Mouse (Mus musculus) CD8-positive naive resting alpha-beta T cell, adult 2 months (primary cell): ENCODE data around the gene Ctf2.
A peak's percentile ranks its signal among the peaks of the same experiment; 100 is the strongest.
"Not testable (repeated sequence)": the region's sequence is repeated elsewhere in the genome, so short reads cannot be mapped to it uniquely, and the experiment has no call there.

Experiments used
- DNase-seq, 2 experiments: peaks; one replicate each; pipeline ENCODE4 v3.0.0; 2022; ENCODE audit warnings: low read depth in 2 of 2, low spot score in 2 of 2

The Ctf2 gene

DNA sequence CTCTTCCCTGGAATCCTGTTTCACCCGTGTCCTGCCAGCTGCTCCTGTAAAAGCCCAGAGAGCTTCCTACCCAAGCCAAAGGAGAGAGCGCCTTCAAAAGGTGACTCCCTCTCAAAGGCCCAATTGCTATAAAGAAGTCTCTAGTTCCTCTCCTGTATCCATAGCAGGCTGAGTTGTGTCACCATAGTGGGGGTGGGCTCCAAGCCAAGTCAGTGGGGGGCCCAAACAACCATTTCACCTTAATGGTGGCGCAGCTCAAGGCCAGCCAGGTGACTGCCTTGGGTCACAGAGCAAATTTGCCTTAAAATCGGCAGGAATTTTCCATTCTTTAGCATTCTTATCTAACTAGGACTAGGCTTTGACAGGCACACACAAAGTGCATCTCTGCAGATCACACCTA, 17.1 kb downstream of the Ctf2 start:
- no peak for DNase-seq

DNA sequence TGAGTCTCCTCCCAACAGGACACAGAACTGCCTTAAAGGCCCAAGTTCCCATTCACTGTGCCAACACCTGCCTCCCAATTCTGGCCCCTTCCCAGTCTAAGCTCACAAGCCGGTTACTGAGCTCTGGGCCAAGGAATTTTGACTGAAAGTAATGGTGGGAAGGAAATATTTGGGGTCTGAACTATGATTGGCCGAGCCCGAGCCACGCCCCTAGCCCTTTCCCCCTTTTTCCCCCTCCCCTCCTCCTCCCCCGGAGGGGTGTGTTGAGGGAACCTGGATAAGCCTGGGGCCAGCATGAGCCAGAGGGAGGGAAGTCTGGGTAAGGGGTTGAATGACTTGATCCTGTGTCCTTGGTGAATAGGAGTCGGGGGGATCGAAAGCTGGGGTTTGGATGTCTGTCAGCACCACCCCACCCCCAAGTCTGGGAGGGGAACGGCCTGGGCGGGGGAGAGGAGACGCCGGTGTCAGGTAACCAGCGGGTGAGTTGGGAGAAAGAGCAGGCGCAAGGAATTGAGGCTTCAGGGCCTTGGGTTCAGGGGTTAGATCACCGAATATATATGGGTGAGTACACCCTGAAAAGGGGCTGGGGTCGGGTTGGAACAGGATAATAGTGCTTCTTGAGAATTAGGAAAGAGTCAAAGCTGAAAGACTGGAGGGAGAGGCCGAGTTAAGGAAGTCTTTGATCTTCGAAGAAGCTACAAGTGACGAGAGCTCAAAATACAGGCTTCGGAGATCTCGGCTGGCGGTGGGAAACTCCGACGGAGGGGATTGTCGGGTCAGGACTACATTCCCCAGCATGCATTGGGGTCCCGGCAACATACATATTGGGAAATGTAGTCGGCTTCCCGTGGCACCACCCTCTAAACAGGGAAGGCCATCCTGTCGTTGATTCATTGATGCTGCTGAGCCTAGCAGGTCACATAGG, 19.2 kb downstream of the Ctf2 start, which contains the start of gene Ctf1:
TSS of gene Ctf1 (plus strand) at position 276 of the 925 bp plus-strand sequence.
- peak in 1 of 2 experiments; percentile 38 for DNase-seq

GRCm38 (mm10) chr7:127711456-127711855, 20.5 kb downstream of the Ctf2 start:
- no peak for DNase-seq

DNA sequence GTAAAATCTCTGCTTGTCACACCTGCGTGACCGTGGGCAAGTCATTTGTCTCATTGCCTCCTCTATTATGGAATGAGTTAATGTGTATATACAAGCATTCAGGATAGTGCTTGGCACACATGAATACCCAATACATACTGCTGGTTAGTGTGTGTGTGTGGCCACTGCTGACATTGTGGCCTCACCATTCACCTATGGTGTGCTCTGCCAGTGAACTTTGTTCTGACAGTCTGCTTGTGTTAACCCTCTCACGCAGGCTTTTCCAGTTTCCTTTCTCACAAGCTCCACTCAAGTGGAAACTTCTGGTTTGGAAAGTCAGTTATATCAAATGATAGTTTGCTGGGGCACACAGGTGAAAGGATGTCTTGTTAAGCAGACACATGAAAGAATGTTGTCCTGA, 20.9 kb downstream of the Ctf2 start:
- no peak for DNase-seq

DNA sequence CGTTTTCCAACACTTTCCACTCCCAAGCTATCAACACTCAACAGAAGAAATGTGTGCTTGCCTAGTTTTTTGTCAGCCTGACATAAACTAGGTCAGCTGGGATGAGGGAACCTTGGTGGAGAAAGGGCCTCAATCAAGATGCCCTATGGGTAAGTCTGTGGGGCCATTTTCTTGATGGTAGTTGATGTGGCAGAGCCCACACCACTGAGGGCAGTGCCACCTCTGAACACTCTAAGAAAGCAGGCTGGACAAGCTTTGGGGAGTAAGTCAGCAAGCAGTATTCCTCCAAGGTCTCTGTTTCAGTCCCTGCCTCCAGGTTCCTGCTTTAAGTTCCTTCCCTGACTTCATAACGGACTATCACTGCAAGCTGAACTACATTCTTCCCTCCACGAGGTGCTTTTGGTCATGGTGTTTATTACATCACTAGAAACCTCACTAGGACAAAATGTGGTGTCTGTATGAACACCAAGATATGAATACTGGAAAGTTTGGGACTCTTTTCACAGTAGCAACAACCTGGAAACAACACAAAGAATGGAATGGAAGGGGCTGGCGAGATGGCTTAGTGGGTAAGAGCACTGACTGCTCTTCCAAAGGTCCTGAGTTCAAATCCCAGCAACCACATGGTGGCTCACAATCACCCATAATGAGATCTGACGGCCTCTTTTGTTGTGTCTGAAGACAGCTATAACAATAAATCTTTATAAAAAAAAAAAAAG, 22.5 kb downstream of the Ctf2 start:
- DNase-seq, result no peak

DNA sequence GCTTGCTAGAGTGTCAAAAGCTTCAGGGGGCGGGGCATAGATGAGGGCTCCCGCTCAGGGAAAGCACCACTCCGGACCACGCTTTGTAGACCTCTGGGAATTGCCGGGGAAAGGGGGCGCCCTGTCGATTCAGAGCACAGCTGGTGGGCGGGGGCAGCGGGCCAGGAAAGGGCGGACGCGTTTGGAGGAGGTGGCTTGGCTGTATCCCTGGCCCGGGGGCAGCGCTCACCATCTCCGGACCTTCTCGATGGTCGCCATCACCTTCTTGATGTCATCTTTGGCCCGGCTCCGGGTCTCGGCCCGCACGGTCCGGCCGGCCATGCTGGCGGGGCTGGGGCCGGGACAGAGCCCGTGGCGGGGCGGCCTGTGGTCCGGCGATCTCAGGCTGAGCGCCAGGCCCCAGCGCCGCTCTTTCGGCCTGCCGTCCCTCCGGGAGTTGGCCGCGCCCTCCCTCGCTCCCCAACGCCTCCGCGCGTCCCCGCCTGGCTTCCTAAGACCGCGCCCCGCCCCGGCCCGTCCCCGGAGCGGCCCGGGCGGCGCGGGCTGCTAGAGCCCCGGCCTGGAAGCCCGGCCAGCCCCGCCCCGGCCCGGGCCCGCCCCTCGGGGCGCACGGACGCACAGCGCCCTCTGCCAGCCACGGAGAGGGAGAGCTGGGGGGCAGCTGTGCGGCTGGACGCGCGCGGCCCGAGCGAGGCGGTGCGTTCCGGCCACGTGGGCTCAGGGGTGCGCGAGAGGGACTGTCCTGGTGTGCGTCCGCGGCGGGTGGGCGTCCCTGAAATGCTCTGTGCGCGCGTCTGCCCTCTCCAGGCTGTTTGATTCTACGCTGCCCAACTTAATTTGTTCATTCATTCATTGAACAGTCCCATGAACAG, 23.5 kb downstream of the Ctf2 start, which contains the start of gene Bcl7c:
TSS of gene Bcl7c (minus strand) at position 727 of the 872 bp plus-strand sequence.
- peak; percentile 61 to 64 for DNase-seq

GRCm38 (mm10) chr7:127707957-127708206, 24.1 kb downstream of the Ctf2 start:
- DNase-seq, result no peak

DNA sequence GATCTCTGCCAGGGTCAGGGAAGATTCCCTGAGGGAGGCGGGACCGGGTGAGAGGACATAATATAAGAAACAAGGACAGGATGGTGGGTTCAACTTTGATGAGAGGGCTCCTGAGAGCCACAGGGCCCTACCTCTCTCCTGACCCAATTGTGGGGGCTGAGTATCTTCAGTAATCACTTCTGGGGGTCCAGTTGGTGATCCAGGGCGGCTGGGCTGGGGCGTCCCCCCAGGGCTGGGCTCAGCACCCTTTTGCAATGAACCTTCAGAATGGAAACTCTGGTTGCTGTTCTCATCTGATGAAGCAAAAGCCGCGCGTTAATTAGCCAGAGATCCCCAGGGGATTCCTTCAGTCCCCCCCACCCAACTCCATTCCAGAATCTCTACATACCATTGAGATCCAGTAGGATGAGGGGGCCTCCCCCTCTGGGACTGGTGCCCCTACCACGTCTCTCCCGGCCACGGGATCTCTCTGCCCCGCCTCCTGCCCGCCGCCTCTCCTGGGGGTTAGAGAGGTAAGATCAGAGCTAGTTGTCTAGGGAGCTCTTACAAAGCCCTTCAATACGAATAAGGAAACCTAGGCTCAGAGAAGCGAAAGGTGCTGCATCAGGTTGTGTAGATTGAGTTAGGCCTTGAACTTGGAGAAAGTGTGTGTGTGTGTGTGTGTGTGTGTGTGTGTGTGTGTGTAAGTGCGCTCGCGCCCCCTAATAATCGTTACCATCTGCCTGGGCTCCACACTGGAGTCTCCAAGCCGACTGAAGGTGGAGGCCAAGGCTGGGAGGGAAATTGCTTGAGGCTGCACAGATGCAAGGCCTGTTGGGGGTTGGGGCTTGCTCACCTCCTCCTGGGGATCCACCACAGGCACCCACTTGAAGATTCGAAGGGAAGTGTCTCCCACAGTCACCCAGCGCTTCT, 24.7 kb downstream of the Ctf2 start:
- DNase-seq, result no peak

- DNase-seq, result no peak
Measured at GRCm38 (mm10) chr7:127705706-127706105, 26.3 kb downstream of the Ctf2 start.

GRCm38 (mm10) chr7:127704598-127704997, 27.4 kb downstream of the Ctf2 start:
- DNase-seq, result no peak

- DNase-seq, result no peak
Measured at GRCm38 (mm10) chr7:127703561-127704178, 28.3 kb downstream of the Ctf2 start.

- no peak for DNase-seq
Measured at GRCm38 (mm10) chr7:127700712-127701331, 31.1 kb downstream of the Ctf2 start.

DNA sequence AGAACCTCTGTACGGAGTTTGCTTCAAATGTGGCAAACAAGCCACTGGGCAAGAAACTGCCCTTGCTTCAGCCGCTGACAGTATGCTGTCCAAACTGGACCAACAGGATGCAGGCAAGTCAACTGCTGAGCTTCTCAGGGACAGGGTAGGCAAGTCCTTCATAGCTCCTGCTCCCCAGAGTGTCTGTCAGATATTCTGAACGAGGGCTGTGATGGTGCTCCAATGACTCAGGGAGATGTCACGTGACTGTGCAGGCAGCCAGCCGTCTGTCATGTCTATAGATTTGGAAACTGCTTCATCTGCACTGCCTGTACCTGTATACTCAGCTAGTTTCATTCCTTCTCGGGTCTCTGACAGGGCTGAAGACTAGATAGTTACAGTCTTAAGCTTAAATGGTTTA, 33.0 kb downstream of the Ctf2 start:
- no peak for DNase-seq

GRCm38 (mm10) chr7:127693730-127694129, 38.2 kb downstream of the Ctf2 start:
- DNase-seq, result not testable (repeated sequence)

DNA sequence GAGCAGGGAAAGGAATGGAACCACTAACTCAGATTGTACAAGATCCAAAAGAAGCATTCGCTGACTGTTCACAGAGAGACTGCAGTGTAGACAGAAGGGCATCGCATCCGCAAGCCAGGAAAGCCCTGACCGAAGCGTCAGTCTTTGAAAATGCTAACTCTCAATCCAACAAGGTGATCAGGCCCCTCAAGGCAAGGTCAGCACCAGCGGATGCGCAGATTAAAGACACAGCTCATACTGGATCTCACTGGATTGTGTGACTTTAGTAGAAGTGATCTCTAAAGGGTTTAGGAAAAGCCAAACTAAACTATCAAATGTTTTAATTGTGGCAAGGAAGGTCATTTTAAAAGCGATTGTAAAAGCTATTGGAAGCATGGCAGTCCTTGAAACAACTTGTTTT, 38.7 kb downstream of the Ctf2 start:
- no peak for DNase-seq

- DNase-seq, result no peak
Measured at GRCm38 (mm10) chr7:127691221-127691989, 40.6 kb downstream of the Ctf2 start.

GRCm38 (mm10) chr7:127689626-127690280, 42.2 kb downstream of the Ctf2 start:
- no peak for DNase-seq

- DNase-seq, result no peak
Measured at GRCm38 (mm10) chr7:127688935-127689334, 43.0 kb downstream of the Ctf2 start.
